Mouse (Mus musculus) lung, postnatal 0 days (tissue): Measurements from ENCODE around the gene Fam204a.

Experiments used
- CTCF ChIP-seq: IDR thresholded peaks from 2 replicates; pipeline ENCODE4 v1.5.1; 2016; ENCODE audit warnings: antibody characterized with exemption, mild to moderate bottlenecking
- EP300 ChIP-seq: IDR thresholded peaks from 2 replicates; pipeline ENCODE4 v1.6.1; 2016; ENCODE audit warnings: antibody characterized with exemption, mild to moderate bottlenecking, control low read depth

DNA sequence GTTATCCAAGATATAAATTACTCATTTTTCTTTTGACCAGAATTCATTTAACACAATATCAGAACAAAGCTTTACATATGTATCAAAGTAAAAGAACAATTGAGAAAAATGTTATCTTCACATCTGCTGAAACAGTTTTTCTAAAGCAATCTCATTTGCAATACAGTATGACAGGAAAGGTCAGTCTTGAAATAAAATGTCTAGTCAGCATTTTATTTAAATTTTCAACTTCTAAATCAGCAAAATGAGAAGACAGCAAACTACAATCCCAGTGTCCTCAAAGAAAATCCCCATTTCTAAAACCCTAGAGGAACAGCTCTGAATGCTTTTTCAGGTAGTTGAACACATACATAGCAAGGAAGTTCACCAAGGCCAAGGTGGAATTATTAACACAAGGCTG lies 18.3 kb downstream of the Fam204a start:
- TF ChIP-seq CTCF (no peak), EP300 (no peak)
